In the genomic region with DNA sequence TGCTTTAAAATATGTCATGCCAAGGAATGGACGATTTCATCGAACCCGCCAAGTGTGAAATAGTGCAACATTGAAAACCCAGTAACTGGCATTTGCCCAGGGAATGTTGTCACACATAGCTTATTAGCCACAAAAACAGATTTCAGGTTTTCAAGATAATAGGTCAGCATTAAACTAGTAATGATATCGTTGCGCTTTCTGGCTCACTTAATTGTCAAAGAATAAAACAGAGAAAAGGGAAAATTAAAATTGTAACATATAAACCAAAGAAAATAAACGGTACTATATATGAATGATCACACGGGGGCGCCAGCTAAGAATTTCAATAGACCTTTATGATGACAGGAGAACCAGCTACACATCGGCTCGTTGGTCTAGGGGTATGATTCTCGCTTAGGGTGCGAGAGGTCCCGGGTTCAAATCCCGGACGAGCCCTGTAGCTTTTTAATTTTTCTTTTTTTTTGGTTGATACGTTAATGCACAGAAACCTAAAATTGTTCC, we compare ENCODE assay signal across 8 mouse cellular contexts. TPM values are rescaled to one million over a fixed set of nuclear protein-coding genes. Genes with fewer than 3 reads are reported as not detected.
DNase-seq lines count a peak whose midpoint lies in the region; ATAC-seq and TF ChIP-seq lines count a peak whose summit lies in the region.

No protein-coding gene starts in this region.

- no peak for TF ChIP-seq CTCF in olfactory bulb, adult 2 months (IDR thresholded peaks at IDR 0.05; ENCODE audit: insufficient read depth, low read depth, low read length)
- TF ChIP-seq CTCF in thymus, adult 2 months (IDR thresholded peaks at IDR 0.05; ENCODE audit: borderline replicate concordance, control insufficient read depth, extremely low read depth, insufficient read depth, low read length, poor library complexity), result no peak

- H3K9me3 ChIP-seq in ES-E14 (ENCODE audit: control insufficient read depth, insufficient read depth, low read depth, low read length), result no peaks in the 10 kb centered on the region
- no peaks in the 10 kb centered on the region for H3K9me3 ChIP-seq in forebrain, embryonic 16.5 days (ENCODE audit: control insufficient read depth, low read length)
- H3K9me3 ChIP-seq in lung, embryonic 15.5 days, result no peaks in the 10 kb centered on the region

- in situ Hi-C loops in ES-E14 (cut with MboI; ENCODE audit: low sequenced_read_pairs in 2 of 2, unreplicated experiment in 2 of 2), result no loop called here

- H3K9ac ChIP-seq in ES-E14 (ENCODE audit: insufficient read depth, low read depth, low read length, poor library complexity, severe bottlenecking), result peak overlapping the region; percentile 95; the same call in 1 of the 2 replicates
- H3K9ac ChIP-seq in forebrain, embryonic 16.5 days (replicated peaks; ENCODE audit: low read depth, low read length), result no peak overlapping the region; the same call in 1 of the 2 replicates
- H3K9ac ChIP-seq in lung, embryonic 15.5 days, result peak overlapping the region; percentile 64; the same call in 1 of the 2 replicates

- H3K4me3 ChIP-seq in ES-E14 (ENCODE audit: insufficient read depth in 1 of 2, low read depth in 1 of 2, low read length in 2 of 2, poor library complexity in 1 of 2, severe bottlenecking in 1 of 2), result peak overlapping the region; percentile 57 to 81
- H3K4me3 ChIP-seq in forebrain, embryonic 16.5 days (replicated peaks; ENCODE audit: low read length), result peak overlapping the region; percentile 85
- H3K4me3 ChIP-seq in lung, embryonic 15.5 days, result peak overlapping the region; percentile 84
- peak overlapping the region; percentile 95 for H3K4me3 ChIP-seq in olfactory bulb, adult 2 months (ENCODE audit: insufficient read depth, low read depth, low read length)
- H3K4me3 ChIP-seq in thymus, adult 2 months (ENCODE audit: control insufficient read depth, insufficient read depth, low read length), result peak overlapping the region; percentile 83

- peak overlapping the region; percentile 56 for H3K4me2 ChIP-seq in forebrain, embryonic 16.5 days (ENCODE audit: low read length)
- peak overlapping the region; percentile 61 for H3K4me2 ChIP-seq in lung, embryonic 15.5 days

- H3K4me1 ChIP-seq in ES-E14 (ENCODE audit: control insufficient read depth in 2 of 2, insufficient read depth in 2 of 2, low read length in 2 of 2, poor library complexity in 1 of 2), result peaks cover 0 to under 1% of the 10 kb centered on the region in 2 experiments; a peak in 2 of 4 replicates
- no peaks in the 10 kb centered on the region for H3K4me1 ChIP-seq in forebrain, embryonic 16.5 days (replicated peaks; ENCODE audit: control insufficient read depth, insufficient read depth, low read length)
- peaks cover 22% of the 10 kb centered on the region for H3K4me1 ChIP-seq in lung, embryonic 15.5 days
- no peaks in the 10 kb centered on the region for H3K4me1 ChIP-seq in olfactory bulb, adult 2 months (ENCODE audit: control insufficient read depth, insufficient read depth, low read length)
- peaks cover 4% of the 10 kb centered on the region; the same call in 1 of the 2 replicates for H3K4me1 ChIP-seq in thymus, adult 2 months (replicated peaks; ENCODE audit: control insufficient read depth, insufficient read depth, low read length)

- no peak for TF ChIP-seq POLR2A in olfactory bulb, adult 2 months (IDR thresholded peaks at IDR 0.05; ENCODE audit: insufficient read depth, low read depth, low read length)
- no peak for TF ChIP-seq POLR2A in thymus, adult 2 months (IDR thresholded peaks at IDR 0.05; ENCODE audit: control insufficient read depth, extremely low read depth, insufficient read depth, low read length, poor library complexity)

- peak; percentile 66 for ATAC-seq in forebrain, embryonic 16.5 days
- peak; percentile 50 to 52; a peak in 3 of 4 replicates for ATAC-seq in hematopoietic stem cell, adult 5-6 weeks (replicated peaks in 1 of 2; ENCODE audit: insufficient read depth in 1 of 2, low FRiP score in 2 of 2, low TSS enrichment in 1 of 2, low read depth in 1 of 2, poor library complexity in 2 of 2, severe bottlenecking in 2 of 2)
- peak; percentile 71 for ATAC-seq in lung, embryonic 15.5 days (ENCODE audit: borderline replicate concordance, extremely low read depth, low FRiP score, low TSS enrichment)

- DNase-seq in ES-E14 (ENCODE audit: low read depth, low spot score), result peak; percentile 69
- DNase-seq in cerebellum, adult 11-12 months, result peak; percentile 68
- DNase-seq in layer of hippocampus, adult 9-10 months (ENCODE audit: low spot score), result peak; percentile 83
- DNase-seq in thymus, adult 2 months, result peak; percentile 66

- H3K27me3 ChIP-seq in forebrain, embryonic 16.5 days (replicated peaks; ENCODE audit: control insufficient read depth, insufficient read depth, low read length), result no peaks in the 10 kb centered on the region
- H3K27me3 ChIP-seq in lung, embryonic 15.5 days, result no peaks in the 10 kb centered on the region
- no peaks in the 10 kb centered on the region for H3K27me3 ChIP-seq in thymus, adult 2 months (ENCODE audit: control insufficient read depth, insufficient read depth, low read length)

- no peak overlapping the region for H3K27ac ChIP-seq in ES-E14 (ENCODE audit: insufficient read depth, low read depth, low read length, poor library complexity, severe bottlenecking)
- H3K27ac ChIP-seq in forebrain, embryonic 16.5 days (ENCODE audit: low read length), result no peak overlapping the region
- H3K27ac ChIP-seq in lung, embryonic 15.5 days, result 0 out of 2 replicates have a peak overlapping the region, but pooled peaks have one; percentile 26
- no peak overlapping the region for H3K27ac ChIP-seq in olfactory bulb, adult 2 months (ENCODE audit: insufficient read depth, low read depth, low read length)
- no peak overlapping the region for H3K27ac ChIP-seq in thymus, adult 2 months (ENCODE audit: control insufficient read depth, insufficient read depth, low read length)

- no peaks in the 10 kb centered on the region for H3K36me3 ChIP-seq in ES-E14 (ENCODE audit: control insufficient read depth, insufficient read depth, low read length, poor library complexity, severe bottlenecking)
- H3K36me3 ChIP-seq in forebrain, embryonic 16.5 days (ENCODE audit: control insufficient read depth, insufficient read depth), result no peaks in the 10 kb centered on the region
- H3K36me3 ChIP-seq in lung, embryonic 15.5 days, result no peaks in the 10 kb centered on the region
- H3K36me3 ChIP-seq in thymus, adult 2 months (ENCODE audit: control insufficient read depth, insufficient read depth, low read length), result no peaks in the 10 kb centered on the region

- 3% methylated on average over 16 of the region's 16 CpGs for WGBS in forebrain, embryonic 16.5 days
- 4% methylated on average over 16 of the region's 16 CpGs for whole genome bisulfite sequencing in lung, embryonic 15.5 days
- WGBS in olfactory bulb, adult 2 months, result 2% methylated on average over 16 of the region's 16 CpGs
- 14% methylated on average over 16 of the region's 16 CpGs for WGBS in thymus, adult 2 months

TF ChIP-seq in ES-E14, 5 proteins besides CTCF, POLR2A, EP300 and RAD21:
- TF ChIP-seq ZNF384 (IDR thresholded peaks at IDR 0.05; ENCODE audit: low read depth, low read length), result 0 out of 2 replicates have a peak, but pooled peaks have one; percentile 66
- no peak for TF ChIP-seq HCFC1 (IDR thresholded peaks at IDR 0.05; ENCODE audit: borderline replicate concordance, insufficient read depth, low read length)
- TF ChIP-seq ZC3H11A (IDR thresholded peaks at IDR 0.05; ENCODE audit: borderline replicate concordance, low read depth, low read length), result no peak
- peak; percentile 88 for TF ChIP-seq MAFK (IDR thresholded peaks at IDR 0.05; ENCODE audit: insufficient read depth, low read depth, low read length)
- TF ChIP-seq CHD2 (IDR thresholded peaks at IDR 0.05; ENCODE audit: low read depth, low read length), result no peak

RNA-seq across cellular contexts. Expression of gene Mpzl1, which starts 7.0 kb away (rescaled TPM):
- 52.0 and 60.1 TPM in 2 replicates for total RNA-seq in ES-E14 (2012; rRNA removed)
- polyA plus RNA-seq in forebrain, embryonic 16.5 days (2015; fragmentation: Nextera tagmentation; extraction: Ambion mirVana), result 138 and 145 TPM in 2 replicates
- 3.6 and 4.3 TPM in 2 replicates for total RNA-seq in hematopoietic stem cell, adult 5-6 weeks (2017)
- polyA plus RNA-seq in lung, embryonic 15.5 days (2015; fragmentation: Nextera tagmentation; extraction: Ambion mirVana), result 193 and 203 TPM in 2 replicates
- polyA plus RNA-seq in olfactory bulb, adult 2 months (2012; ENCODE audit: insufficient read depth, insufficient read length, low replicate concordance, missing spikeins), result not detected in 2 replicates
- 4.6 and 5.9 TPM in 2 replicates for polyA plus RNA-seq in thymus, adult 2 months (2012; rRNA removed)

Comparison
In these comparisons a context has a peak if more than half of its experiments do, and no peak if none do; other contexts are left out.
1. RNA of gene Mpzl1, which starts 7.0 kb away (polyA plus RNA-seq): 193 to 203 TPM in lung, embryonic 15.5 days and 138 to 145 TPM in forebrain, embryonic 16.5 days; 4.6 to 5.9 TPM in thymus, adult 2 months and not detected in olfactory bulb, adult 2 months; every median in the first group is over 10 times any median in the second.
2. Peak in every context shown above with its lines, with median percentiles within 50 percentile points of each other: DNase-seq, H3K4me3 ChIP-seq and ATAC-seq.